In genomic region chr9:95525961-95526360, GRCm38 (mm10) we compare ENCODE assay signal across 8 mouse cellular contexts. TPM values are rescaled to one million over a fixed set of nuclear protein-coding genes. Genes with fewer than 3 reads are reported as not detected.
DNase-seq lines count a peak whose midpoint lies in the region; ATAC-seq and TF ChIP-seq lines count a peak whose summit lies in the region.

No protein-coding gene starts in this region.

- no peaks in the 10 kb centered on the region for H3K9me3 ChIP-seq in limb, embryonic 11.5 days (ENCODE audit: control insufficient read depth, low read length)
- H3K9me3 ChIP-seq in neural tube, embryonic 15.5 days (replicated peaks) = no peaks in the 10 kb centered on the region

- H3K4me1 ChIP-seq in spleen, adult 2 months (ENCODE audit: control insufficient read depth, insufficient read depth, insufficient read length) = no peaks in the 10 kb centered on the region
- no peaks in the 10 kb centered on the region for H3K4me1 ChIP-seq in limb, embryonic 11.5 days (ENCODE audit: control insufficient read depth, insufficient read depth, low read length)
- H3K4me1 ChIP-seq in neural tube, embryonic 15.5 days = no peaks in the 10 kb centered on the region

- no peaks in the 10 kb centered on the region for H3K27me3 ChIP-seq in spleen, adult 2 months (ENCODE audit: control insufficient read depth, insufficient read depth, low read length)
- H3K27me3 ChIP-seq in limb, embryonic 11.5 days (ENCODE audit: control insufficient read depth, insufficient read depth, low read length) = no peaks in the 10 kb centered on the region
- no peaks in the 10 kb centered on the region for H3K27me3 ChIP-seq in neural tube, embryonic 15.5 days (replicated peaks)

- 14% methylated on average over 2 of the region's 2 CpGs for WGBS in spleen, adult 2 months
- 29% methylated on average over 2 of the region's 2 CpGs for WGBS in limb, embryonic 11.5 days
- WGBS in neural tube, embryonic 15.5 days = 22% methylated on average over 2 of the region's 2 CpGs

- H3K4me3 ChIP-seq in spleen, adult 2 months (ENCODE audit: extremely low read depth, insufficient read depth, insufficient read length) = no peak overlapping the region
- no peak overlapping the region for H3K4me3 ChIP-seq in limb, embryonic 11.5 days (ENCODE audit: low read depth, low read length)
- no peak overlapping the region for H3K4me3 ChIP-seq in neural tube, embryonic 15.5 days (replicated peaks)

- H3K27ac ChIP-seq in spleen, adult 2 months (ENCODE audit: insufficient read depth, low read length) = no peak overlapping the region
- no peak overlapping the region for H3K27ac ChIP-seq in limb, embryonic 11.5 days (replicated peaks; ENCODE audit: low read depth, low read length)
- no peak overlapping the region for H3K27ac ChIP-seq in neural tube, embryonic 15.5 days (replicated peaks)

- ATAC-seq in granulocyte monocyte progenitor cell, adult 5-6 weeks (replicated peaks; ENCODE audit: poor library complexity, severe bottlenecking) = peak; percentile 63; the same call in 1 of the 2 replicates
- ATAC-seq in limb, embryonic 11.5 days (ENCODE audit: insufficient number of reproducible peaks, low FRiP score, low TSS enrichment, low read depth) = 0 out of 2 replicates have a peak, but pooled peaks have one; percentile 47
- ATAC-seq in neural tube, embryonic 15.5 days (ENCODE audit: low FRiP score) = peak; percentile 74; the same call in 1 of the 2 replicates

- H3K4me2 ChIP-seq in limb, embryonic 11.5 days (ENCODE audit: low read depth, severe bottlenecking) = no peak overlapping the region
- H3K4me2 ChIP-seq in neural tube, embryonic 15.5 days = no peak overlapping the region

- no peak overlapping the region for H3K9ac ChIP-seq in limb, embryonic 11.5 days (ENCODE audit: low read length)
- no peak overlapping the region for H3K9ac ChIP-seq in neural tube, embryonic 15.5 days (replicated peaks)

- TF ChIP-seq POLR2A in spleen, adult 2 months (IDR thresholded peaks at IDR 0.05; ENCODE audit: low read depth, low read length) = no peak

- TF ChIP-seq CTCF in spleen, adult 2 months (IDR thresholded peaks at IDR 0.05; ENCODE audit: extremely low read depth, insufficient read depth, insufficient read length, insufficient replicate concordance) = peak; percentile 27; the same call in 1 of the 2 replicates

- DNase-seq in adrenal gland, postnatal 14 days = peak; percentile 21
- no peak for DNase-seq in adrenal gland, adult 8-10 months
- peak in 1 of 2 experiments; percentile 5 for DNase-seq in spleen, adult 2 months (ENCODE audit: low read depth in 1 of 2, low spot score in 2 of 2)
- DNase-seq in spleen, adult 18-20 months = no peak
- peak; percentile 52 for DNase-seq in limb, embryonic 11.5 days (ENCODE audit: low spot score)
- no peak for DNase-seq in right cerebral cortex, postnatal 4 days

- no peaks in the 10 kb centered on the region for H3K36me3 ChIP-seq in spleen, adult 2 months (ENCODE audit: control insufficient read depth, insufficient read depth, low read length)
- no peaks in the 10 kb centered on the region for H3K36me3 ChIP-seq in limb, embryonic 11.5 days (ENCODE audit: control insufficient read depth, insufficient read depth, low read length)
- no peaks in the 10 kb centered on the region for H3K36me3 ChIP-seq in neural tube, embryonic 15.5 days

RNA-seq across cellular contexts. Expression of gene U2surp, which starts 14.2 kb away (rescaled TPM):
- 62.2 and 63.0 TPM in 2 replicates for total RNA-seq in adrenal gland, postnatal 14 days (2021)
- 10 to 100 TPM; 49.6 to 66.1 (median 61.3) TPM for total RNA-seq in adrenal gland, adult 8-10 months (2022)
- 1.6 and 1.7 TPM in 2 replicates for polyA plus RNA-seq in spleen, adult 2 months (2012; rRNA removed)
- 84.3 and 94.2 TPM in 2 replicates for total RNA-seq in granulocyte monocyte progenitor cell, adult 5-6 weeks (2014; fragmentation: Nextera tagmentation)
- 186 and 187 TPM in 2 replicates for total RNA-seq in granulocyte monocyte progenitor cell, adult 5-6 weeks (2017)
- polyA plus RNA-seq in limb, embryonic 11.5 days (2014; fragmentation: Nextera tagmentation; extraction: Ambion mirVana) = 148 and 156 TPM in 2 replicates
- polyA plus RNA-seq in neural tube, embryonic 15.5 days (2015; fragmentation: Nextera tagmentation; extraction: Ambion mirVana) = 115 and 128 TPM in 2 replicates

RNA-seq across cellular contexts. Expression of gene Paqr9, which starts 33.5 kb away (rescaled TPM):
- total RNA-seq in adrenal gland, postnatal 14 days (2021) = 9.8 and 20.8 TPM in 2 replicates
- 1 to 10 TPM; 1.8 to 7.8 (median 5.6) TPM for total RNA-seq in adrenal gland, adult 8-10 months (2022)
- 16.5 and 21.3 TPM in 2 replicates for polyA plus RNA-seq in spleen, adult 2 months (2012; rRNA removed)
- total RNA-seq in granulocyte monocyte progenitor cell, adult 5-6 weeks (2014; fragmentation: Nextera tagmentation) = 0.02 and 0.04 TPM in 2 replicates
- under 0.01 and 0.09 TPM in 2 replicates for total RNA-seq in granulocyte monocyte progenitor cell, adult 5-6 weeks (2017)
- 0.17 TPM in 2 replicates for polyA plus RNA-seq in limb, embryonic 11.5 days (2014; fragmentation: Nextera tagmentation; extraction: Ambion mirVana)
- polyA plus RNA-seq in neural tube, embryonic 15.5 days (2015; fragmentation: Nextera tagmentation; extraction: Ambion mirVana) = 6.5 and 8.8 TPM in 2 replicates

Comparison
In these comparisons a context has a peak if more than half of its experiments do, and no peak if none do; other contexts are left out.
1. DNase-seq: peak in adrenal gland, postnatal 14 days (single experiment) and limb, embryonic 11.5 days (single experiment); none in adrenal gland, adult 8-10 months (single experiment), spleen, adult 18-20 months (0 of 2) and right cerebral cortex, postnatal 4 days (single experiment).
2. Peak in every context shown above with its lines, with median percentiles within 50 percentile points of each other: ATAC-seq.